Mouse (Mus musculus) layer of hippocampus, adult 18-20 months (tissue): ENCODE measurements at regions not wholly inside any gene's neighbourhood (a gene's known extent, or its start where the extent isn't known, plus 50 kb on each side); places are given as distances from the start of the nearest gene placed in this dataset.

Experiments used
- DNase-seq, 2 experiments: peaks; one replicate each; pipeline ENCODE4 v3.0.0; 2022; ENCODE audit warnings: low spot score in 2 of 2

DNA sequence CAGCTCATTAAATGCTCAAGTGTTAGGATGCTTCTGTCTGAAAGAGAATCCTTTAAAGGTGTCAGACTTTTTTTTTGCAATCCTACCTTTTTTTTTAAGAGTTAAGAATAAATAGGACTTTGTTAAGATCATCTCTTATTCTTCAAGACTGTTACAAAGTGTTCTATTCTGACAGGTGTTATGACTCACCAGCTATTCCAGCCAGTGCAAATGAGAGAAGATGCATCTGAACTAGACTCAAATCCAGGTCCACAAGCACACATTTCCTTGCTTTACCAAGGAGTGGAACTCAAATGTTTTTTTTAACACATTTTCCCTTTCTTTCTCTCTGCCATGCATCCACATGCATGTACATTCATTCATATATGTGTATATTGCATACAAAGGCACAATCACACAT is 98.4 kb upstream of the Atp10a start:
- no peak for DNase-seq

DNA sequence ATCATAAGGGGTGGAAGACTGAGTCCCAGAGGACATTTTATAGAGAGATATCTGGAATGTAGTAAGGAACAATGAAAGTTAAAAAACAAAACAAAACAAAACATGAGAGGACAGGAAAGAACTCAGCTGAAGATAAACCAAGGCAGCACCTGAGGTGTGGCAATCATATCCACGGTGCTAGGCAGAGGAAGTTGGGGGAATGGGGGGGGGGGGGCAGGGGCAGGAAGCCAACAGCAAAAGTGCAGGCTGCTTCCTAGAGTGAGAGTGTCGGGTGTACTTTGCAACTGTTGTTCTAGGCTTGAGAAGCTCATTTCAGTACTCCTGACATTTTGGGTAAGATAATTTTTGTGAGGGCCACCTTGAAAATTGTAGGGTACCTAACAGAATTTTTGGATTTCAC is 87.2 kb upstream of the Atp10a start:
- no peak for DNase-seq

DNA sequence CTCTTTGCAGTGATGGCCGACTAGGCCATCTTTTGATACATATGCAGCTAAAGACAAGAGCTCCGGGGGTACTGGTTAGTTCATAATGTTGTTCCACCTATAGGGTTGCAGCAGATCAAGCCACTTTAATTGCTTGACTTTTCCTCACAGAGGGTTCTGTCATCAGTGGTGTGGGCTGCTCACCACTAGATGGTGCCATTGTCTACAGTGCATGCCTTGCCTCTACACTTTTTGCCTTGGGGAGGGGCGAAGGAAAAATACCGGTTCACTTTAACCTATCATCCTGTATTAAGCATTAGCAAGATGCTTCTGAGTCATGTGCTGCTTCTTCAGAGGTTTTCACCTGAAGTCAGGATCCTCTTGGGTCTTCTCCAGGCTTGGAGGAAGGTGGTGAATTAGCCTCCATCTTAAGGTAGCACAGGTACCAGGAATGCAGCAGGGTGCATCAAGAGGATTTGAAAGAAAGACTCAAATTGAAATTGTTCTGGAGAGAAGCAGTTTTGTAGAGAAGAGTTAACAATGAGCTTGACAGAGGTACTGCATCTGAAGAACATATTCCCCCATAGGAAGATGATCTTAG is 71.6 kb upstream of the Atp10a start:
- DNase-seq, result peak in 1 of 2 experiments; percentile 40

DNA sequence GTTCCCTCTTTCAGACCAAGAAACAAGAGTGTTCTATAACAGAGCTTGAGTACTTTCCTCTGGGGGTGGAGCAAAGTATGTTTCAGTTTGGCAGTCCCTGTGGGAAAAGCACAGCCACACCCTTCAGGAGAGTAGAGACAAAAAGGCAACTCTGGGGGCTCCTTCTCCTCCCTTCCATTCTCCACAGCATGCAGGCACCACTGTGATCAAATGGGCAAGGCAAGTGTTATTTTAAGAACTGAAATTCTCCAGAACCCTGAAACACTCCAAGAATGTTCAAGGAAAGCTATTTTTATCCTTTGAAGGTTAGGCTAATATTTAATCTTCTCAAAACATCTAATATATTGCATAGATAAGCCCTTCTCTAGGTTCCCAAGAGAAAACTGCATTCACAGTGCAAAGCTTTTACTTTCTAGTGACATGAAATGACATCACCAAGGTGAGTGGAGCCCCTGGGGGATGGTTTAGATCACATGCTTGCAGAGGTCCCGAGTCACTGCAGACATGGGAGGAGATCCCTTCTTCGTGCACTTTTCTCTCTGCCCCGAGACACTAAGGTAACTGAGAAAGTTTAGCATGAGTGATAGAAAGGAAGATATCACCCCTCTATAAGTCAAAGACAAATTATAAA is 70.2 kb upstream of the Atp10a start:
- no peak for DNase-seq

DNA sequence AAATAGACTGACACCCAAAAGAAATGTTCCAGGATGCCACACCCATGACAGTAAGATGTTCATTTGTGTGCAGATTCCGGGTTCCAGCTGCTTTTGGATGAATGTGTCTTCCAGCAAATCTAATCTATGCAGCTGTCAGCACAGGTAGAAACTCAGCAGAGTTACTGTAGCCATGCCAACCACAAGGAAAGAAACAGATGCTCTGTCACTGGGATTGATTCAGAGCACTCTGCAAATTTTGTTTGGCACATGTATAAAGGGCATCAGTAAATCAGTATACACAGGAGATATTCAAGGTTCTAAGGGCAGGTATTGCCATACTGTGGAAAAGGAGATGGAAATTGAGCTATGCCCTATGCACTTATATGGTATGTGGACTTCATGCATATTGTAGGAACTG is 60.0 kb upstream of the Atp10a start:
- no peak for DNase-seq
